Mouse (Mus musculus): ENCODE results near the gene Nr1d1. TPM values are rescaled to one million over a fixed set of nuclear protein-coding genes. Genes with fewer than 3 reads are reported as not detected.

The Nr1d1 gene
- polyA plus RNA-seq, 1 experiment, result 156 TPM

DNA sequence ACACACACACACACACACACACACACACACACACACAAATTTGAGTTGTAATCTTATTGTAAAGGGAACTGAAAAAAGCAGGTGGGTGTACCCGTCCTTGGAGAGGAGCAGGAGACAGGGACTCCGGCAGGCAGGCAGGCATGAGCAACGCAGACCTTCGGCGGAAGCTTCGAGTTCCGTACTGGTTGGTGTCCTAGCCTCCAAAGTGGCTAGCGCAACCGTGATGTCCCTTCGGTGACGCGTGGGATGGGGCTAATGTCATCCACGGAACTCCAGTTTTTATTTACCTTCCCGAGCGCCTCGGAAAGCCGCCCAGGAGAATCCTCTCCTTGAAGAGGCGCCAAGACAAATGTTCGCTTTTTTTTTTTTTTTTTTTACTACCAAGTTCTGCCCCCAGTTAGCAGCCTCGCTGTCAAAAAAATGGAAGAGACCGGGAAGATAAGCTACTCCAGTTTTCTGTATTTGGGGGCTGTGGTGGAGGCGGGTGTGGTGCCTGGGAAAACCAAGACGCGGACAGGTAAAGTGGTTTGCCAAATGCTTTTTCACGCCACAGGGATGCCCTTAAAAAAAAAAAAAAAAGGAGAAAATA is 14.2 kb upstream of the Nr1d1 start:
- no peak for TF ChIP-seq POLR2A (IDR thresholded peaks at IDR 0.05; ENCODE audit: extremely low read depth, insufficient read depth, low read length)
- no peak for TF ChIP-seq CTCF (IDR thresholded peaks at IDR 0.05; ENCODE audit: extremely low read depth, insufficient read depth, low read length)
- Histone ChIP-seq H3K4me3 (ENCODE audit: insufficient read depth, low read length) (peak overlapping the region; percentile 32), H3K4me1 (ENCODE audit: control insufficient read depth, insufficient read depth, low read length) (peaks cover 4% of the 10 kb centered on the region), H3K27ac (ENCODE audit: insufficient read depth, low read length) (no peak overlapping the region)

DNA sequence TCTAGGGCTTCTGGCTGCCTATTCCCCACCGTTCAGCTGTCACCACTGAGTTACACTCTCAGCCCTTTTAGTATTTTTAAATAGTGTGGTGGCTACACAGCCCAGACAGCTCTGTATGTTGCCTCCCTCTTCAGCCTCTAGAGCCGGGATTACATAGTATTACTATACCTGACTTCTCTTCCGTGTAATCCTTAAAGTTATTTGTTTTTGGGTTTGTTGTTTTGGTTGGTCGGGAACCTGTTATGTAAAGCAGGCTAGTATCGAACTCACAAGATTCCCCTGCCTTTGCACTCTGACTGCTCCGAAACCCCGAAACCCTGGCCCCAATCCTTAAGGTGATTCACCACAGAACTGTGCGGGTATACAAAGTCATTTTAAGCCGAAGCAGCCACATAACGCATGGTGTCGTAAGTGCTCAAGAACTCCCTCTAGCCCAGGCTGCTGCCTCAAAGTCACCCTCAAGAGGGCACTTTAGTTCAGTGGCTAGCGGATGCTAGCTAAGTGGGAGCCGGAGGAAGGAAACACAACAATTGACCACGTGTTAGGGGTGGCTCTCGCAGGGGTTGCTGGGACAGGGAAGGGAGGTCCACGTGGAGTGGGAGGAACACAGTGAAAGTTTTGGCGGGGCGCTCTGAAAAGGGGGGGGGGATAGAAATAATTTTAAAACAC is 13.6 kb upstream of the Nr1d1 start:
- peaks cover 9% of the 10 kb centered on the region for H3K4me1 ChIP-seq (ENCODE audit: control insufficient read depth, insufficient read depth, low read length)
- TF ChIP-seq POLR2A (IDR thresholded peaks at IDR 0.05; ENCODE audit: extremely low read depth, insufficient read depth, low read length) (0 out of 2 replicates have a peak, but pooled peaks have one; percentile 22), CTCF (IDR thresholded peaks at IDR 0.05; ENCODE audit: extremely low read depth, insufficient read depth, low read length) (peak; percentile 74)
- H3K27ac ChIP-seq (ENCODE audit: insufficient read depth, low read length), result no peak overlapping the region
- peak overlapping the region; percentile 32; the same call in 1 of the 2 replicates for H3K4me3 ChIP-seq (ENCODE audit: insufficient read depth, low read length)

DNA sequence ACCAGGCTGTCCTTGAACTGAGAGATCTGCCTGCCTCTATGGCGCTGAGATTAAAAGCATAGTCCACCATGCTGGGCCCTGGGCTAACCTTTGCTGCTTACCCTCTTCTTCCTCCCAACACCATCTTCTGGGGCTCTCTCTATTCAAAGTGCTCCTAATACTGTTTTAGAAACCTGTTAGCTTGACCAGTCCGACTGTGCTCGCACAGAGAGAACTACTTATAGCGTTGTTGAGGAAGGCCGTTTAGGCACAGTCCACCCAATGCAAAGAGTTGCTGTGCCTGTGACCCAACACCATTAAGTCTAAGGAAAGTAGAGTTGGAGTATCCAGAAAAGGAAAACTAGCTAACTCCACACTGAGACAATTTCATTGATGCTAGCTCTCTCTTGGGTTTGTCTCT is 13.0 kb upstream of the Nr1d1 start:
- H3K4me1 ChIP-seq (ENCODE audit: control insufficient read depth, insufficient read depth, low read length), result peaks cover 11% of the 10 kb centered on the region
- H3K27ac ChIP-seq (ENCODE audit: insufficient read depth, low read length), result no peak overlapping the region

DNA sequence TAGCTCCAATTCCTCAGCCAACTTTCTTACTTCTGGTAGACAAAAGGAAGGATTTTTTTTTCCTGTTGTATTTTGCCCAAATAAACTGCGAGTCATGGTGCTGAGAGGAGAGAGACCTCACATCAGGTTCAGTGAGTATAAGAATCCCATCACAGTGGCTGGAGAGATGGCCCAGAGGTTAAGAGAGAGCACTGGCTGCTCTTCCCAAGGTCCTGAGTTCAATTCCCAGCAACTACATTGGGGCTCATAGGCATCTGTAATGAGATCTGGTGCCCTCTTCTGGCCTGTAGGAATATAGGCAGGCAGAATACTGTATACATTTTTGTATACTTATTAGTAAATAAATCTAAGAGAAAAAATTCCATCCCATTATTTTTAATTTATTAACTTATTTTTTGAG is 12.6 kb upstream of the Nr1d1 start:
- Histone ChIP-seq H3K27ac (ENCODE audit: insufficient read depth, low read length) (no peak overlapping the region), H3K4me1 (ENCODE audit: control insufficient read depth, insufficient read depth, low read length) (peaks cover 11% of the 10 kb centered on the region), H3K4me3 (ENCODE audit: insufficient read depth, low read length) (no peak overlapping the region)
- TF ChIP-seq POLR2A (IDR thresholded peaks at IDR 0.05; ENCODE audit: extremely low read depth, insufficient read depth, low read length), result no peak
- TF ChIP-seq CTCF (IDR thresholded peaks at IDR 0.05; ENCODE audit: extremely low read depth, insufficient read depth, low read length), result no peak

More for the DNA sequence above, 13.0 kb upstream of the Nr1d1 start:
- TF ChIP-seq CTCF (IDR thresholded peaks at IDR 0.05; ENCODE audit: extremely low read depth, insufficient read depth, low read length) (no peak), POLR2A (IDR thresholded peaks at IDR 0.05; ENCODE audit: extremely low read depth, insufficient read depth, low read length) (no peak)
- H3K4me3 ChIP-seq (ENCODE audit: insufficient read depth, low read length), result no peak overlapping the region

DNA sequence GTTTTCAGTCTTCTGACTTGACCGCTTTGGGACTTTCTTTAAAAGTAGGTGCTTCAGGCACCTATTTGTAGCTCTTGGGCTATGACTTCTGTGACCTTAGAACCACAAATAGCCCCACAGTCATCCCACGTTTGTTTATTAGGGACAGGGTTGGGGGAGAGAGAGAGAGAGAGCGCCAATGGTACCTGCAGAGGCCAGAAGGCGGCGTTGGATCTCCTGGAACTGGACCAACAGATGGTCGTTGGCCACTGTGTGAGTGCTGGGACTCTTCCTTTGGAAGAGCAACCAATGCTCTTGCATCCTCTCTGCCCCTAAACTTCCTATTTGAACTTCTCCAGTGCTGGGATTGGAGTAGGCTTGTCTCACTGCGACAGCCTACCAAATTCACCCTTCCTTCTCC is 12.1 kb upstream of the Nr1d1 start:
- Histone ChIP-seq H3K4me3 (ENCODE audit: insufficient read depth, low read length) (no peak overlapping the region), H3K27ac (ENCODE audit: insufficient read depth, low read length) (peak overlapping the region; percentile 2; the same call in 1 of the 2 replicates), H3K4me1 (ENCODE audit: control insufficient read depth, insufficient read depth, low read length) (peaks cover 13% of the 10 kb centered on the region)
- TF ChIP-seq POLR2A (IDR thresholded peaks at IDR 0.05; ENCODE audit: extremely low read depth, insufficient read depth, low read length) (no peak), CTCF (IDR thresholded peaks at IDR 0.05; ENCODE audit: extremely low read depth, insufficient read depth, low read length) (no peak)

DNA sequence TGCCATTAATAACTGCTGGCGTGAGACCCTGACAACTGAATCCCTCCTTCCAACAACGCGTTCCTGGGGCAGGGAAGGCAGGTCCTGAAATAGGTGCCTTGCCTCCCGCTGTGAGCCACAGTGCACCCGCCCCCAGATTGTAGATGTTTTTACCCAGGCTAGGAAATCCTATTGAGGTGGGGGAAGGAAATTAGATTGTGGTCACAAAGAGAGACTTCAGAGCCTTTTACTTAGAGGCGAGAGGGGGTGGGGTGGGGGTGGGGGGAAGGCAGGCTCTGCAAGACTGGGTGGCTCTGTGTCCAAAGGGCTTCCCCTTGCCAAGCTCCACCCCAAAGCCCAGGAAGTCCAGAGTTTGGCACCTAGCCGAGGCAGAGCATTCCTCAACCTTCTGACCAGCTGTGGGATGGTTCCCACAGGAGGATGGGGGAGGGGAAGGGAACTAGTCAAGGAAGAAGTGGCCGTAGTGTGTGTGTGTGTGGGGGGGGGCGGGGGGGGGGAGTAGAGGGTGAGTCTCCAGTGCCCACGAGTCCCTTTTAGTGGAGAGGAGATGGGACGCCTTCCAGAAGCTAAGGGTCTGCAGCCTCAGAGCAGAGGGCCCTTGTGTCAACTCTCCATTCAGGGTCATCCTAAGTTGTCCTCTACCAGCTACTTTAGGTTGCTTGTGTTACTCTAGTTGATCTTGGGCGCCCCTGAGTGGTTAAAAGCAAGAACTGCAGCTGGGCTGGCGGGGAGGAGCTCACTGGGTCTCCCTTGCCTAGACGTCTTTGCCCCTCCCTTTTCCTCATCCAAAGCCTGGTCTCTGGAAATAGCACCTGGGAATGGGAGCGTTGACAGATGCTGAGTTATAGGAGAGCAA is 11.5 kb upstream of the Nr1d1 start:
- Histone ChIP-seq H3K4me1 (ENCODE audit: control insufficient read depth, insufficient read depth, low read length) (peaks cover 13% of the 10 kb centered on the region), H3K4me3 (ENCODE audit: insufficient read depth, low read length) (peak overlapping the region; percentile 16; the same call in 1 of the 2 replicates)

DNA sequence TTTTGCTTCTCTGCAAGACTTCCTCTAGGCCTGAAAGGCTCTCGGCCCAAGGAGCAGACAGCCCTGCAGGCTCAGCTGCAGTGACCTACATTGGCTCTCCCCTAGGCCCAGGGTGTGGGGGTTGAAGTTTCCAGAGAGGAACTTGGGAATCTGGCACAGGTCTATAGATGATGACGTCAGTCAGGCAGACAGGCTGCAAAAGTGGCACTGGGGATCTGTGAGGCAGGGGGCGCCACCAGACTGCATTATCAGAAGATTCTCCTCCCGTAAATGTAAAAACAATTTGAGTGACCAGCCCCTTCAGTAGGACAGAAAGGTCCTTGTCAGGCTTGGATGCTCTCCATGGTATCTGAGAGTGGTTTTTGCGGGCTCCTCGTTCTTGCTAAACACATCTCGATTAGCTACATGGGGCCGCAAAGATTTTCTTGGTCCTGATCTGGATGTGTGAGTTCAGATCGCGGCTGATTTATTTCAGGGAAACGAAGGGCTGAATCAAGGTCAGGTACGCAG is 10.7 kb upstream of the Nr1d1 start:
- peak overlapping the region; percentile 97 for H3K27ac ChIP-seq (ENCODE audit: insufficient read depth, low read length)
- peaks cover 18% of the 10 kb centered on the region for H3K4me1 ChIP-seq (ENCODE audit: control insufficient read depth, insufficient read depth, low read length)
- TF ChIP-seq CTCF (IDR thresholded peaks at IDR 0.05; ENCODE audit: extremely low read depth, insufficient read depth, low read length) (peak; percentile 45), POLR2A (IDR thresholded peaks at IDR 0.05; ENCODE audit: extremely low read depth, insufficient read depth, low read length) (0 out of 2 replicates have a peak, but pooled peaks have one; percentile 36)
- H3K4me3 ChIP-seq (ENCODE audit: insufficient read depth, low read length), result peak overlapping the region; percentile 16; the same call in 1 of the 2 replicates

More for the DNA sequence above, 11.5 kb upstream of the Nr1d1 start:
- H3K27ac ChIP-seq (ENCODE audit: insufficient read depth, low read length), result peak overlapping the region; percentile 97
- TF ChIP-seq CTCF (IDR thresholded peaks at IDR 0.05; ENCODE audit: extremely low read depth, insufficient read depth, low read length), result peak; percentile 86
- 0 out of 2 replicates have a peak, but pooled peaks have one; percentile 33 for TF ChIP-seq POLR2A (IDR thresholded peaks at IDR 0.05; ENCODE audit: extremely low read depth, insufficient read depth, low read length)

DNA sequence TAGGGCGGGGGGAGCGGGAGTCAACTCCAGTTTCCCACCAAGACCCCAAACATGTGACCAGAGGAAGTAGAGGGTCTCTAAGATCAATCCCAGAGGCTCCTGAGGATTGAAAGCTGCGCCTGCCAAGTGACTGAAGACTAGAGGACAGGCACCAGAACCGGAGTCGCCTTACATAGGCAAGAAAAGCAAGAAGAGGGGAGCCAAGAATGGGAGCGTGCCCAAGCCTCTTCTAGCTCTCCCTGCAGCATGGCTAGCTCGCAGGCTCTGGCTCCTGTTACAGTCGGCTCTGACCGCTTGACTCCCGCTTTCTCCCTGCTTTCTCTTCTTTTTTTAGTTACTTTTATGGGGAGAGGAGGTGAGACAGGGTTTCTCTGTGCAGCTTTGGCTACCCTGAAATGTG is 10.1 kb upstream of the Nr1d1 start:
- Histone ChIP-seq H3K4me3 (ENCODE audit: insufficient read depth, low read length) (no peak overlapping the region), H3K27ac (ENCODE audit: insufficient read depth, low read length) (peak overlapping the region; percentile 97), H3K4me1 (ENCODE audit: control insufficient read depth, insufficient read depth, low read length) (peaks cover 18% of the 10 kb centered on the region)
- no peak for TF ChIP-seq POLR2A (IDR thresholded peaks at IDR 0.05; ENCODE audit: extremely low read depth, insufficient read depth, low read length)
- no peak for TF ChIP-seq CTCF (IDR thresholded peaks at IDR 0.05; ENCODE audit: extremely low read depth, insufficient read depth, low read length)

DNA sequence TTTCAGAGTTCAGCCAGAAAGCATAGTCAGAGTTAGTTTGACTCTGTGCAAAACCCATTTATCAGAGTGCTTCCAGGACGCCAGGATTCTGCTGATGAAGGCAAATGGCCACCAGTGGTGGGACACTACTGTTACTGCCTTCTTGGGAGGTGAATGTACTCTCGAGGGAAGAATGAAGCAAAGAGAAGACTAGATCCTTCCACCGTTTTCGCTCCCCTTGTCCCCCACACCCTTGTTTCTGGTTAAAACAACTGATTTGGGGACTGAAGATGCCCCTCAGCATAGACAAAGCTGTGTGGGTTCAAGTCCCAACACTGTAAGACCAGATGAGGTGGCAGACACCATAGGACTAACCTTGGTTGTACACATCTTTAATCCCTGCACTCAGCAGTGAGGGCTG is 9.0 kb upstream of the Nr1d1 start:
- TF ChIP-seq CTCF (IDR thresholded peaks at IDR 0.05; ENCODE audit: extremely low read depth, insufficient read depth, low read length) (no peak), POLR2A (IDR thresholded peaks at IDR 0.05; ENCODE audit: extremely low read depth, insufficient read depth, low read length) (no peak)
- no peak overlapping the region for H3K4me3 ChIP-seq (ENCODE audit: insufficient read depth, low read length)
- H3K4me1 ChIP-seq (ENCODE audit: control insufficient read depth, insufficient read depth, low read length), result peaks cover 18% of the 10 kb centered on the region
- H3K27ac ChIP-seq (ENCODE audit: insufficient read depth, low read length), result peak overlapping the region; percentile 97
